Mouse (Mus musculus): ENCODE measurements at regions not wholly inside any gene's neighbourhood (a gene's known extent, or its start where the extent isn't known, plus 50 kb on each side); places are given as distances from the start of the nearest gene placed in this dataset.
"Not testable (repeated sequence)": the region's sequence is repeated elsewhere in the genome, so short reads cannot be mapped to it uniquely, and the experiment has no call there.

DNA sequence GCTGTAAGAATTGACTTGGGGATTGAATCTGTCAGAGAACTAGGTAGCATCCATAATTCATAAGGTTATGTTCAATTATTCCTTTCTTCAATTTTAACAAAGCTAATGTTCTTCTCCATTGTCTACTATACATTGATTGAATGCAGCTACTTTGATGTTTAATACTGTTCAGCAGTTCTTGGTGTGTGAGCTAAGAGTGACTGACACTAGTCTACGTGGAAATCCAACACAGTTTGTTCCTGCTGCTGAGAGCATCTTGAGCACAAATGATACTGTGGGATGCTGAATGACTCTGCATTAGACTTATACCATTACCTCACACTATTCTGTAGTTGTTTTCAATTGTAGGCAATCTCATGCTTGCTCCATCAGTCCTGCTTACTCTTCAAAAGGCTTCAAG is 249.4 kb upstream of the Akr1e1 start:
- no peak for DNase-seq (ENCODE audit: low spot score in 2 of 2)

DNA sequence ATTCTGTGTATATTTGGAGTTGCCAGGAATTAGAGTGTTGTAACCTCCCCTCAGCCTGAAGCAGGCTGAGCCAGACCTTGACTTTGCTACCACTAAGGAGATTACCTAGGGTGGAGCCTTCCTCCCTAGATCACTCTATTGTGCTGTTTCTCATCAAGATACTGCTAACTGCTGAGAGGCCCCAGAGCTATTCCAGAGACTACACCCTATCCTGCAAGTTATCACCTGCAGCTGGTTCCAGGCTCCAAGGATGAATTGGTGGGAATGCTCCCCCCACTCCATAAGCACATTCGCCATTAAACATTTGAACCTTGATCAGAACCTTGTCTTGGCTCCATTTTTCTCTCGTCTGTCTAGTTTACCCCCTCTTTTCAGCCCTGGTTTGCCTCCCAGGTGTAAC is 230.5 kb upstream of the Akr1e1 start:
- DNase-seq (ENCODE audit: low spot score in 2 of 2) = not testable (repeated sequence)

DNA sequence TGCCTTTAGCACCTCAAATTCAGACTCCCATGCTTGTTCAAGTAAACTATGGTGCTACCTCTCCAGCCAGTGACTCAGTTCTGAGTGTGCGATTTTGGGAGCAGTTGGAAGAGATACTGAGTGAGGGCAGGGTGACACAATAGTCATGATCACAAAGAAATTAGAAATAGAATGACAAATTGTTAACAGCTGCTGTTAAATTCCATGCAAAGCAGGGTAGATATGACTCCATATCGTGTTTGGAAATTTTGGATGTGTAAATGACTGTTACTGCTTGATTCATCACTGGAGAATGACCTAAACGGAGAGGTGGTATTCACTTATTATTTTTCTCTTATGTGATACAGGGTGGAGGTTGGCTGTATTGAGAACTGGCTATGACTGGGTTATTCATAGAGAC is 217.8 kb upstream of the Akr1e1 start:
- no peak for DNase-seq (ENCODE audit: low spot score in 2 of 2)

DNA sequence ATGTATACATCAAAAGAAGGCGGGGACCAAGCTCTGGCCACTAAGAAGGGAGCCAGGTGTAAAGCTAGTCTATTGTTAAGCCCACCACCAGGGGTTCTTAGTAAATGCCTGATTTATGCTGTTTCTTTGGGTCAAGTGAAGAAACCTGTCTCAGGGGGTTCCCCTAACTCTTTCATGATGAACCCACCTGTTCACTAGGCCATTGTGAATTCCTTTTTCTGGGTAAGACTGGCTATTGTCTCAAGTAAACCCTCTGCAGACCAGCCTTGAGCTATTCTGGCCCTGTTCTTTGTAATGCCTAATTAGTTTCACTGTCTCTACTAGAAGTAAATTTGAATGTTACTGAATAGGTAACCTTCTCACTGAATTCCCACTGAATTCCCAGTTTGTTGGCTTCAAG is 216.8 kb upstream of the Akr1e1 start:
- not testable (repeated sequence) for DNase-seq (ENCODE audit: low spot score in 2 of 2)

DNA sequence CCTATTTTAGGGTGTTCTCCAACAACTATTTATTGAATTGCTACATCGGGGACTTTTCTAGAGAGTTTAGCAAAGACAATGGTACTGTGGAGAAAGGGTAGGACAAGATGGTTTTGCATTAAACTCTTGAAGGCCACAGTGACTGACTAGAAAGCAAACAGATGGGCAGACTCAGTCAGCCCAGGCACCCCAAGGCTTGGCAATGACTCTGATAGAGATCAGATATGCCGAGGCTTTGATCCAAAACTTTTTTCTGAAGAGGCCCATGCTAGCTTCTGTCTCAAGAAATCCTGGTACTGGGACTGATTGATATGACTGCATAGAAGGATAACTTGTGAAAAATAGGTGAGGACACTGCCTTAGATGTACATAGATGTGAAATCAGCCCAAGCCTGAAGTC is 197.9 kb upstream of the Akr1e1 start:
- DNase-seq (ENCODE audit: low spot score in 2 of 2) = no peak

DNA sequence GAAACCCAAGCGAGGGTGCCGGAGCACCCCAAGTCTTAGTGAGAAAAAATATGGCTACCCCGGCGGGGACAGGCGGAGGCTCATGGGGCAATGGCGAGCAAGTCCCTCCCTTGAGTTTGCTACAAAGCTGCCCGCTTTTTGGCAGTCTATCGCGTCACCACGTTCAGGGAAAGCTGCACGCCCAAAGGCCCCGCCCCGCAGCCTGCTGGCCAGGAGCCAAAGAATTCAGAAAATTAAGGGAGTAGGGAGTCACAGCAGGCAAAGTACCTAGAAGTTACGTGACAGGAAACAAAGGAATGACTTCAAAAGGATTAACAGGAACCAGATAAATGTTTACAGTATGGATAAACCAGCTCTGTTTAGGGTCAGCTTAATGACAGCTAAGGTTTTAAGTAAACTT is 191.7 kb upstream of the Akr1e1 start:
- DNase-seq (ENCODE audit: low spot score in 2 of 2) = no peak

DNA sequence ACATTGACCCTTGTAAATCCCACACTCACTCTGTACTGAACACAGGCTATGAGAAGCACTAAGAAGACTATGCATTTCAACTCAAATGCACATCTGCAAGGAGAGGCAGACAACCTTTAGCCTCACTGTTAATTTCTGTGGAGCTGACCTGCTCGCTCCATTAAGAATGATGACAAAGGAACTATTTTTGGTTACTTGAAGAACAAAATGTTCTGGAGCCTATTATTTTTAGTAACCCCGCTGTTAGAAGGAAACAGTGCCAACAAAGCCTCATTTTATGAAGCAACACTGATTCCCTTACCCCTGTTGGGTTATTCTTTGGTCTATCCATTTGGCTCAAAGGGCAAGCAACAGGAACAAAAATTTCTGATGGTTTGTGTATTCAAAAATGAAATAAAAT is 182.2 kb upstream of the Akr1e1 start:
- no peak for DNase-seq (ENCODE audit: low spot score in 2 of 2)

DNA sequence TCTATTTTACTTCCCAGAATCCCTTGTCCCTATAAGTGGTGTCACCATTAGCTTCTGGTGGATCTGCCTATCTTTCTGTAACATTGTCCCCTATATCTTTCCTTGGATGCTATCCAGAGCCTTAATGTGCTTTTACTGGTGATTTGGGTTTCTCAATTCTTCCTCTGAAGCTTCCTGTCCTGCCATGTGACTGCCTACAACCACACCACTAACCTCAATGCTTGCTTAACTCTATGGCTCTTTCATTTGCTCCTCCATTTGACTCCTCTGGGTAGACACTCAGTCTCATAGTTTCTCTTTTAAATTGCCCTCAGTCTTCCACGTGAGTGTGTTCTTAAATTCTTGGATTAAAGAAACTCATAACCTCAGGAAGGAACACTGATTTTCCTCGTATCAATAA is 181.4 kb upstream of the Akr1e1 start:
- no peak for DNase-seq (ENCODE audit: low spot score in 2 of 2)

DNA sequence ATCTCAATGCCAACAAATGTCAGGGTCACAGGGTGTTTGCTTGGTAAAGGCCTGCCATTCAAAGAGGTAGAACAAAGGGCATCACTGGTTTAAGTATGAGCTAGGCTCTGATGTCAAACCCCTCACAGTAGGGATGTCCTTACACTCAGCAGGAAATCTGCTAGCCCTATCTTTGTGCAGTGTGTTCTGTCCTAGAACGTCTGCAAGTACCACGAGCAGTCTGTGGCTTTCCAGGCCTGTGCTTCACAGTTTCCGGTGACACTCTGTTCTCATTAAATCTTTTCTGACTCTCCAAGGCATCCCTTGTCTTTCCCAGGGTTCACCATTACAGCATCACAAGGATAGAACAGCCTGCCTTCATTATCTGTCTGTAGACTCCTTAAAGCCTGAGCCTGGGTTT is 174.3 kb upstream of the Akr1e1 start:
- DNase-seq (ENCODE audit: low spot score in 2 of 2) = no peak

DNA sequence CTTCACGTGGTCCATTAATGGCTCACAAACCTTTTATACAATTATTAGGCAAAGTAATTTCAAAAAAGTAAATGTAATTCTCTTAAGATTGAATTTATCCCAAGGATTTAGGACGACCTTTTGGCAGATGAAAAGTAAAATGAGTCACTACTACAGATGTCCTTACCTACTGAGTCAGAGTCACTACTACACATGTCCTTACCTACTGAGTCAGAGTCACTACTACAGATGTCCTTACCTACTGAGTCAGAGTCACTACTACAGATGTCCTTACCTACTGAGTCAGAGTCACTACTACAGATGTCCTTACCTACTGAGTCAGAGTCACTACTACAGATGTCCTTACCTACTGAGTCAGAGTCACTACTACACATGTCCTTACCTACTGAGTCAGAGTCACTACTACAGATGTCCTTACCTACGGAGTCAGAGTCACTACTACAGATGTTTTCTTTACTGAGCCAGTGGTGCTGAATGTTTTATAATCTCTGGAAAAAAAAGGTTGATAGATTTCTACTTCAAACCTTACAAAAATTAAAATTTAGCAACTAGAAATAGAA is 169.4 kb upstream of the Akr1e1 start:
- not testable (repeated sequence) for DNase-seq (ENCODE audit: low spot score in 2 of 2)

DNA sequence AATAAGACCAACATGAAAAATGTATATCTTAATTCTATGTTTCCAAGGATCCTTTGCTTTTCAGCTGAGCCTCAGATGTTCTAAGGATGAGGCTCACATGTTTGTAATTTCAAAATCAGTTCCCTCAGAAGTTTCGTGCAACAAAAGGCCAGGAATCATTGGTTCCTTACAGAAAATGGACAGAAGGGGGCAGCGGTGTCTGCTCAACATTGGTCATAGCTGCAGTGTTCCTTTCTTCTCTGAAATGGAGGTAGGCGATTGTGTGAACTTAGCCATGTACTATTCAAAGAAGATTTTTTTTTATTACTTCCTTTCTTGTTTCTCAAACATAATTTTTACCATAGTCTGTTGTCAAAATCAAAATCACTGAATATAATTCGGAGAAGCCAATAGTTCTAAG is 167.9 kb upstream of the Akr1e1 start:
- DNase-seq (ENCODE audit: low spot score in 2 of 2) = peak; percentile 31 to 53

DNA sequence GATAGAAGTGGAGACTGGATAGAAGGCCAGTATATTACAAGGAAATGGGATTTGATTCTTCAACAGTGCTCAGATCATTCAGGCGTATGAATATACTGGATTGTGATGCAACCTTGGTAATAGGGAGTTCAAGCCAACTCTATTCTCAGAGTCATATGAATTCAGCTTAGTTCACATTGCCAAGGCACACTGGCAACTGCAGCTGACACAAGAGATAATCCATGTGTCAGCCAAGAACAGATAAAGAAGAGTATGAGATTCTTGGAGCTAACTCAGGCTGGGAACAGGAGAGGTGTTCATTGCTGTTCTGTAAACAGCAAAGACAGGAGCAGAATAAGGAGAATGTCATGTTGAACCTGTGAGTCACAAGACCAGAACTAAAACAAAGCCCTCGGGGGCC is 163.3 kb upstream of the Akr1e1 start:
- DNase-seq (ENCODE audit: low spot score in 2 of 2) = no peak

DNA sequence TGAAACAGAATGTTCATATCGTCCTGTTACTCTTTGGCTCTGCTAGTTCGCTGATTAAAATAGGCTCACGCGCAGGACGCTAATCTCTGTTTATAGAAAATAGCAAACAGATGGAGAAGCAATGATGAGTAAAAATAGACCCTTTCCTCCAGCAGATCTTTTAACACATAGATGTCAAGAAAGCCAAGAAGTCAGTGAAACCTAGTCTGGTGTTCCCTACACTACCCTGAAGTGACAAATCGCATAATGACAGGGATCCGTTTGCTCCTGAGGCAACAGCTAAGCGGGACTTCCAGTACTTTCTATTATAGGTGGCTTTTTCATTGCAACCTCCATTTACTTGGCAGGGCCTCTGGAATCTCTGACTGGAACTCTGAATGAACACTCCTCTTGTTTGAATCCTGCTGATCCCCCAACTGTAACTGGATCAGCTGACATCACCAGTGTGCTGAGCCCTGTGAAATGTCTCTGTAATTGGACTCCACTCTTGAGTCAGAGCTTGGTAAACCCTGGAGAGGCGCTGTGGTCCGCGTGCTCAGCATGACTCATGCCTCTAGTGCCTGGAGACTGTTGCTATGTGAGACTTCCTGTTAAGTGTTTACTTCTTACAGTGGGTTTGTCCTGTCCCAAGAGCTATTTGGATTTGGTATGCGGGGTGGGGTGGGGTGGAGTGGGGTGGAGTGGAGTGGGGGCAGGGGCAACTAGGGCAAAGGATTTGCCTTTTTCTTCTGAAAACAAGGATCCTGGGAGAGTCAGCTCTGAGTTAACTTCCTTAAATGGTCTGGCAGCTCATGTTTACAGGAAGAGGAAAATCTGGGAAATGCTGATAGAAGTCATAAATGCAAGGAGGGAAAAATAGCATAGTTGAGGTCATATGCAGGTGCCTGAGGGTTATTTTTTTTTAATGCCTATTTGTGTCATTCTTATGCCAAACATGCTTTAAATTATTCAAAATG is 162.4 kb upstream of the Akr1e1 start:
- DNase-seq (ENCODE audit: low spot score in 2 of 2) = peak; percentile 66 to 77

DNA sequence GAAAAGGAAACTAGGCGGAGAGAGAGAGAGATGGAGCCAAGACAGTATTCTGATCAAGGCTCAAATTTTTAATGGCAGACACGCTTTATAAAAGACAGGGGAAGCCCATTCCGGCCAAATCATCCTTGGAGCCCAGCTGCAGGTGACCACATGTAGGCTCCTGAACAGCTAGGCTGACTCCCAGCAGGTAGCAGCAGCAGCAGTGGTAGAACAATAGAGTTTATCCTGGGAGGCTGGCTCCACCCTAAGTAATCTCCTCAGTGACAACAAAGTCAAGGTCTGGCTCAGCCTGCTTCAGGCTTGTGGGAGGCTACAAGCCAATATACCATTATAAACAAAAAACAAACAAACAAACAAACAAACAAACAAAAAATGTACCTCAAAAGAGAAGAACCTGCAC is 151.0 kb upstream of the Akr1e1 start:
- DNase-seq (ENCODE audit: low spot score in 2 of 2) = no peak

DNA sequence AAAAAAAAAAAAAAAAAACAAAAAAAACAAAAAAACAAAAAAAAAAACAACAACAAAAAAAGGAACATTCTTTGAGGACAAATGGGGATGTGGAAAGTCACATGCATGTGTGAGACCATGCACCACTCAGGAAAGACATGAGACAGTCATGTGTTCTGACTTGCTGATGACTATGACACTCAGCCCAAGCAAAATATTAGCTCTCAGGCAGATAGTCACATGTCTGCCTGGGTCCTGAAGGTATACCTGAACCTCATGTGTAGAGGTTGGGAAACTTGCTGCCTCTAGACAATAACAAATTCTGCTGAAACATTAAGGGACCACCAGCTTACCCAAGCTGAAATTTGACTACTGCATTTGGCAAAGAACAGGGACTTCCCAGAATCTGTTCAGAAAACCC is 147.6 kb upstream of the Akr1e1 start:
- DNase-seq (ENCODE audit: low spot score in 2 of 2) = no peak

DNA sequence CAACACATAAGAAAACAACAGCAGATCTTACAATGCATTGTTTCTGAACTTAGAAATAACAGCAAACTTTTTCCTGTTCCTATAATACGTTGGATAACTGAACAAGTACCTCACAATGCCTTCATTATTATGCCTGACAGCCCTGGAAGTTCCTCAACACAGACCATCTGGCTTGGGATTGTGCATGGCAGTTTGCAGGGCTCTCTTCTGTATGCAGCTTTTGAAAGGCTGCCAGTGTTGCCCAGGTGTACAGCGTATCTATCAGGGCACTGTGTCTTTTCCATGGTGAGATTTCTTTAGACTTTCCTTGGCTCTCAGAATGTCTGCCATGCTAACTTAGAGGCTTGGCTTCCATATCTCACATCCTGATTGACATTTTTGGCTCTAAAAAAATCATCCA is 134.0 kb upstream of the Akr1e1 start:
- no peak for DNase-seq (ENCODE audit: low spot score in 2 of 2)

DNA sequence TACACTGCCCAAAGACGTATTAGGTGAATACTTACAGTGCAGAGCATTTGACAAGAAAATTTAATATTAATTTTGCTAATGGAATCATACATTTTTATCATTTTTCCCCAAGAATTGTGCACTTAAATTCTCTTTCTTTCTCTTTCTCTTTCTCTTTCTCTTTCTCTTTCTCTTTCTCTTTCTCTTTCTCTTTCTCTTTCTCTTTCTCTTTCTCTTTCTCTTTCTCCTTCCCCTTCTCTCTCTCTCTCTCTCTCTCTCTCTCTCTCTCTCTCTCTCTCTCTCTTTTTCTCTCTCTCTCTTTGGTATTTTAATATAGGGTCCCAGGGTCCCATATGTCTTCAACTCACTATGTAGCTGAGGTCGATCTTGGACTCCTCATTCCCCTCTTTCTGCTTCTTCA is 107.3 kb upstream of the Akr1e1 start:
- DNase-seq (ENCODE audit: low spot score in 2 of 2) = not testable (repeated sequence)

DNA sequence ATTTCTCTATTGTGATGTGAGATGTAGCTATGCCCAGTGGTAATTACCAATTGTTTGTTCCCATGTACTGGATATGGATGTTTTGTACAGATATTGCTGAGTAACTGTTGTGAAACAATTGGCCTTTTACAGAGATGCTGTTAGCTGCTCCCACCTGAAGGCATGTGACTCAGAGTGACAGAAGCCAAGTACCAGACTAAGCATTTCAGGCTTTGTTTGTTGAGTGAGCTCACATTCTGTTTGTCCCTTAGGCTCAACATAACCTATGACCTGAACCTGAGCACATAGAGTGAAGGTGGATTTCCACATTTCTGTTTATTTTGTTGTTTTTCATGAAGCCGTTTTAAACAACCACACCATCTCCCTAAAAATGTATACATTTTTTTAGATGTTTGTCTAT is 105.8 kb upstream of the Akr1e1 start:
- no peak for DNase-seq (ENCODE audit: low spot score in 2 of 2)

DNA sequence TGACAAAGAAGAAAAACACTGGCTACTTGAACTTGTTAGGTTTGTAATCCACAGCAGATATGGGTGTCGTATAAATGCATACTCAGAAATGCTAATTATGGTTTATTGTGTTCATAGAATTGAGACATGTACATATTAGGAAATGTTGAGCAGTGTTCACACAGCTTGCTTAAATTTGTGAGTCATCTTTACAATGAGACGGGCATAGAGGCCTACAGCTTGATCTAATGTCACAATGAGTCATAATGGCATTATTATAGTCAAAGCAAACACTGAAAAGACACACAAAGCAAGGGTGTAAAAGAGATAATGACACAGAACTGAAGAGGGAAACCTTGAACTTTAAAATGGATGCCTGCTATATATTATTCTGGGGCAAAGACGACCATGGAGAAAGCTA is 103.7 kb upstream of the Akr1e1 start:
- DNase-seq (ENCODE audit: low spot score in 2 of 2) = no peak

DNA sequence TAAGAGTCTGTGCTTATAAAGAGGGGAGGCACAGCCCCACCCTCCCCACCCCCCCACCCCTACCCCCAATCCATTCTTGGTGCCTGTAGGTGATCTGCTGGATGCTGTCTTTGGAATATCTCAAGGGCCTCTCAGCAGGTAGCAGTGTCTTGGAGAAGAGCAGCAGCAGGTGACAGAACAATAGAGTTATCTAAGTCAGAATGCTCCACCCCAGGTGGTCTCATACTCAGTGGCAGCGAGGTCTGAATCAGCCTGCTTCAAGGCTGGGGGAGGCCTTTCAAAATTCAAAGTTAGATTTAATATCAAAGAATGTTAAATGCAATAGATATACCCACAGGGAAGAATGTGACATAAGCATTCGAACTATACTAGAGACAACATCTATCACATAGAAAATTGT is 90.6 kb upstream of the Akr1e1 start:
- not testable (repeated sequence) for DNase-seq (ENCODE audit: low spot score in 2 of 2)

DNA sequence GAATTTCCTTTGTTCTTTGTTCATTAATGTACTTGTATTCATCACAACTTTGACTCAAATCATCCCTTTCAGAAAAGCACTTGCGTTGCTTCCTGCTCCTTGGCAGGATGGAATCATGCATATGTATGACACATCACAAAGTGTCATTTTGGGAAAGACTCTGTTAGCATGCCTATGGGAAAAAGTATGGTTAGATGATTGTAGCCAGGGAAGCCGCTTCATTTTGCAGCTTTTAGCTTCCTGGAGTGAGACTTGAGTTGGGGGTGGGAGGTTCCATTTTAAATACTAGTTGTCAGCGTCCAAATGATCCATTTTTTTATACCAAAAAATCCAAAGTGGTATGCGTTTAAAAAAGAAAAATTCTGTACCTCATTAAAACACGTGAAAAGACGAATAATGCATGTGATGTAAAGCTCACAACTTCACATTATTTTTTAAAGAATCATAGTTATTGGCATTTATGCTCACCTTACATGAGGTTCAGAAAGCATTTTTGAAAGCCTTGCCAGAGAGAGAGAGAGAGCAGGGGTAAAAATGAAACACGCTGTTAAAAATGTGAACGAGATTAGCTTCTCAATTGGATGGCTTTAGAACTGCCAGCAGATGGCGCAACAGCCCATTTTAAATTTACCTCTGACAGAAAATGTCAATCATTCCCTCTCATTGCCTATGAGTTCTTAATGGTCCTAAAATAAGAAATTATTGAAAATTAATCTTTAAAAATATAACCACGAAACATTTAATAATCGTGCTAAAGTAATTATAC is 57.6 kb upstream of the Akr1e1 start:
- peak; percentile 52 to 54 for DNase-seq (ENCODE audit: low spot score in 2 of 2)

DNA sequence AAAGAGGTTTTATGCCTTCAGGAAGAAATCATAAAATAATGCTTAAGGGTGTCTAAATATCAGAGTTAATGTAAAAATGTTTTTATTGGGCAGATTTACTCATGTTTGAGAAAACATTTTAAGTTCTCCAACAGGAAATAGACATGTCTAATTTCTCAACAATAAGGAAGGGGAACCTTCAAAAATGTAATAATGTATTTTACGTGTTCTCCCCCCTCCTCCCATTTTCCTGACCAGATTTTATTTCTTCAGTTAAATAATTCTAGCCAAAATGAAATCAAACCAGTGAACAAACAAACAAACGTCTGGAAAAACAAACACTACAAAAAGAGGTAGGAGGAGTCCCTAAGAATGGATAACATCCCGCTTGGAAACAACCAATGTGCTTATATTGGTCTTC is 54.4 kb upstream of the Akr1e1 start:
- DNase-seq (ENCODE audit: low spot score in 2 of 2) = no peak
